Mouse (Mus musculus): ENCODE measurements around the gene Aldh8a1. TPM values are rescaled to one million over a fixed set of nuclear protein-coding genes. Genes with fewer than 3 reads are reported as not detected.
A peak's percentile ranks its signal among the peaks of the same experiment; 100 is the strongest.

Aldh8a1 gene
- not detected for total RNA-seq (2021)
- long read RNA-seq, experiment 1 = 0 reads
- long read RNA-seq, experiment 2, partial matches to known transcripts = 0 of 1 reads
- long read RNA-seq, experiment 2, other reads (novel, unspliced or antisense) = 0 of 1 reads

- DNase-seq = no peak
Measured at GRCm38 (mm10) chr10:21376682-21377473, at the start of gene Aldh8a1. Gene Aldh8a1 (plus strand): TSS chr10:21377291.

GRCm38 (mm10) chr10:21327605-21328135 is 49.4 kb upstream of the Aldh8a1 start:
- DNase-seq = no peak

- no peak for DNase-seq
Measured at GRCm38 (mm10) chr10:21334349-21335105, 42.6 kb upstream of the Aldh8a1 start.

GRCm38 (mm10) chr10:21335534-21335933 is 41.6 kb upstream of the Aldh8a1 start:
- no peak for DNase-seq

- peak; percentile 8 to 11 for DNase-seq
Measured at GRCm38 (mm10) chr10:21337191-21337590, 39.9 kb upstream of the Aldh8a1 start.

GRCm38 (mm10) chr10:21341706-21342105 is 35.4 kb upstream of the Aldh8a1 start:
- no peak for DNase-seq

GRCm38 (mm10) chr10:21342331-21343005 is 34.6 kb upstream of the Aldh8a1 start:
- DNase-seq = no peak

- no peak for DNase-seq
Measured at GRCm38 (mm10) chr10:21347332-21347731, 29.8 kb upstream of the Aldh8a1 start.

GRCm38 (mm10) chr10:21349449-21349848 is 27.6 kb upstream of the Aldh8a1 start:
- DNase-seq = no peak

GRCm38 (mm10) chr10:21349946-21350345 is 27.1 kb upstream of the Aldh8a1 start:
- DNase-seq = no peak

- DNase-seq = no peak
Measured at GRCm38 (mm10) chr10:21350531-21351515, 26.3 kb upstream of the Aldh8a1 start.

GRCm38 (mm10) chr10:21351766-21352165 is 25.3 kb upstream of the Aldh8a1 start:
- no peak for DNase-seq

GRCm38 (mm10) chr10:21353890-21354289 is 23.2 kb upstream of the Aldh8a1 start:
- no peak for DNase-seq

- no peak for DNase-seq
Measured at GRCm38 (mm10) chr10:21354506-21354905, 22.6 kb upstream of the Aldh8a1 start.

- DNase-seq = no peak
Measured at GRCm38 (mm10) chr10:21357986-21358385, 19.1 kb upstream of the Aldh8a1 start.

- no peak for DNase-seq
Measured at GRCm38 (mm10) chr10:21359086-21359485, 18.0 kb upstream of the Aldh8a1 start.

GRCm38 (mm10) chr10:21361871-21362270 is 15.2 kb upstream of the Aldh8a1 start:
- DNase-seq = no peak

GRCm38 (mm10) chr10:21363297-21363696 is 13.8 kb upstream of the Aldh8a1 start:
- DNase-seq = no peak

- no peak for DNase-seq
Measured at GRCm38 (mm10) chr10:21364946-21365345, 12.1 kb upstream of the Aldh8a1 start.

- DNase-seq = no peak
Measured at GRCm38 (mm10) chr10:21365897-21366296, 11.2 kb upstream of the Aldh8a1 start.

- DNase-seq = no peak
Measured at GRCm38 (mm10) chr10:21366471-21366870, 10.6 kb upstream of the Aldh8a1 start.
